ENCODE assay signal across 10 mouse cellular contexts in the genomic region with DNA sequence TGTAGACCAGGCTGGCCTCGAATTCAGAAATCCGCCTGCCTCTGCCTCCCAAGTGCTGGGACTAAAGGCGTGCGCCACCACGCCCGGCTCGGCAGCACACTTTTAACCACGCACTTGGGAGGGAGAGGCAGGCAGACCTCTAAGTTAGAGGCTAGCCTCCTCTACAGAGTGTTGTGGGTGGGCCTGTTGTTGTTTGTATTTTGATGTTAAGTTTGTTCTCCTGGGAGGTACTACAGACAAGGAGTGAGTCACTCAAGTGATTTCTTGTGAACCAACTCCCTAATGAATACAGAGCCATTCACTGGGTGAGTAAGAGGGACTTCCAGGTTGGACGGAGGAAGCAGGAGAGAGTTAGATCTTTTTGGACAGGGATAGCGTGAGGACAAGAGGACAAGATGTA.
DNase-seq lines count a peak whose midpoint lies in the region.
"Had no signal": no experiment of that assay in that cellular context is flagged by ENCODE, and none has a peak within 500 bp of the region (broad histone marks: within the 10 kb centered on the region; RNA-seq: fewer than 3 reads in every experiment).

No protein-coding gene starts in this region.

- DNase-seq in heart, adult 11 months: peak; percentile 70
- no peak for DNase-seq in heart, adult 9 months (ENCODE audit: low spot score in 2 of 2)
- peak; percentile 6 for DNase-seq in right cerebral cortex, postnatal 10 days (ENCODE audit: low spot score in 2 of 2)
- no peak for DNase-seq in right cerebral cortex, adult 18-20 months
- peak; percentile 78 for DNase-seq in ZHBTc4 (ENCODE audit: low read depth, low spot score)
- peak; percentile 2 for DNase-seq in testis, postnatal 14 days (ENCODE audit: low spot score)
- no peak for DNase-seq in frontal cortex, postnatal 14 days (ENCODE audit: low spot score in 2 of 2)
- DNase-seq: cerebellum, adult 11-12 months; cerebellum, postnatal 14 days; liver, postnatal 0 days had no signal

Comparison
In these comparisons a context has a peak if more than half of its experiments do, and no peak if none do; other contexts are left out.
1. DNase-seq: peak in heart, adult 11 months (single experiment), right cerebral cortex, postnatal 10 days (2 of 2), ZHBTc4 (single experiment) and testis, postnatal 14 days (single experiment); none in heart, adult 9 months (0 of 2), right cerebral cortex, adult 18-20 months (single experiment) and frontal cortex, postnatal 14 days (0 of 2).